Mouse (Mus musculus): ENCODE measurements at regions not wholly inside any gene's neighbourhood (a gene's known extent, or its start where the extent isn't known, plus 50 kb on each side); places are given as distances from the start of the nearest gene placed in this dataset.

- TF ChIP-seq CTCF (IDR thresholded peaks at IDR 0.05) (no peak), EP300 (IDR thresholded peaks at IDR 0.05) (no peak)
These were observed 120.7 kb upstream of the Atp6ap2 start for GRCm38 (mm10) chrX:12466897-12467296.
